Mouse (Mus musculus): ENCODE data around the gene Clstn2.

DNA sequence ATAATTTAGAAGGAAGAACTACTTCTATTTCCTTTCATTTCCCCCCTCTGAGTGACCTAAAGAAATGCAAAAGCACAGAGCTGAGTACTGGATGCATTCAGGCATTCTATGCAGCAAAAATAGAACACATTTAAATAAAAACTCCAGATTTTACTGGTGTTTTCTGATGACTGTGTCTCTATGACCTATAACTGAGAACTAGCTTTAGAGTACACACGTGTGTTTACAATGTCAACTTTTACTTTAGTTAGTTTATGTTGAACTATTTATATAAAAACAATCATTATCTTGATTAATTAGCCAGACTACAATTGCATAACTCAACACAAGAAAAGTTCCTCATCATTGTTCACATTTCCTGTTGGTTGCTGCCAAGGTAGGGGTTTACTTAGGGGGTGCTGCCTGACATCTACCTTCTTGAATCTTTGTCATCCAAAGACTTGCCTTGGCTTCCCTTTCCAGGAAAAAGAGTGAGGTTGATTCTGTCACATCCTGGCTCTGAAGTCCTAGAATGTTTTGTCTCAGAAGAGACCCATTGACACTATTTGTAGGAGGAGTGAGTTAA lies 603.0 kb downstream of the Clstn2 start:
- TF ChIP-seq CTCF (conservative IDR thresholded peaks at IDR 0.05; ENCODE audit: low read length) = no peak
- TF ChIP-seq NANOG (IDR thresholded peaks at IDR 0.05; ENCODE audit: borderline replicate concordance, low read length) = no peak
- no peak for TF ChIP-seq POU5F1 (IDR thresholded peaks at IDR 0.05; ENCODE audit: borderline replicate concordance, low read length)

Measured in E14TG2a.4 (cell line).